ENCODE assay signal across 16 mouse cellular contexts in genomic region chr3:38207867-38208266, GRCm38 (mm10).
"Had no signal": no experiment of that assay in that cellular context is flagged by ENCODE, and none has a peak within 500 bp of the region (broad histone marks: within the 10 kb centered on the region; RNA-seq: fewer than 3 reads in every experiment).

No protein-coding gene starts in this region.

- H3K9me3 ChIP-seq: neural tube, embryonic 13.5 days; neural tube, embryonic 15.5 days; stomach, embryonic 15.5 days had no signal

- H3K27me3 ChIP-seq: neural tube, embryonic 13.5 days; neural tube, embryonic 15.5 days; stomach, embryonic 15.5 days had no signal

- H3K36me3 ChIP-seq: neural tube, embryonic 13.5 days; neural tube, embryonic 15.5 days; stomach, embryonic 15.5 days had no signal

- H3K4me1 ChIP-seq: neural tube, embryonic 13.5 days; neural tube, embryonic 15.5 days; stomach, embryonic 15.5 days had no signal

- H3K4me2 ChIP-seq: neural tube, embryonic 13.5 days; neural tube, embryonic 15.5 days; stomach, embryonic 15.5 days had no signal

- DNase-seq: retina, postnatal 1 day; right cerebral cortex, adult 18-20 months; right cerebral cortex, postnatal 14 days; right cerebral cortex, postnatal 25 days; right cerebral cortex, postnatal 4 days; spleen, adult 18-20 months; thymus, adult 18-20 months; thymus, adult 2 months; thymus, postnatal 14 days; thymus, postnatal 25 days; thymus, postnatal 36 days; thymus, postnatal 4 days had no signal

- H3K4me3 ChIP-seq: neural tube, embryonic 13.5 days; neural tube, embryonic 15.5 days; stomach, embryonic 15.5 days had no signal

- H3K27ac ChIP-seq: neural tube, embryonic 13.5 days; neural tube, embryonic 15.5 days; stomach, embryonic 15.5 days; stomach, postnatal 0 days had no signal

- H3K9ac ChIP-seq: neural tube, embryonic 13.5 days; neural tube, embryonic 15.5 days; stomach, embryonic 15.5 days had no signal
